Mouse (Mus musculus) MEL (cell line): ENCODE results near the gene Gemin5.

Experiments
- CTCF ChIP-seq, 3 experiments: IDR thresholded peaks in 2 of 3; conservative IDR thresholded peaks in 1 of 3; 2 replicates each; pipeline ENCODE4 v1.5.1; 2011 to 2012; ENCODE audit warnings: low read length in 3 of 3, low read depth in 2 of 3, mild to moderate bottlenecking in 2 of 3, improper control_type of control experiment in 1 of 3, inconsistent platforms in 1 of 3, mixed read lengths in 1 of 3, moderate library complexity in 1 of 3; ENCODE audit not compliant: control insufficient read depth in 1 of 3, insufficient read depth in 1 of 3, poor library complexity in 1 of 3, severe bottlenecking in 1 of 3
- EP300 ChIP-seq, 2 experiments: IDR thresholded peaks; 2 replicates each; pipeline ENCODE4 v1.6.1; 2011; ENCODE audit warnings: improper control_type of control experiment in 2 of 2, low read length in 2 of 2, low read depth in 1 of 2, mild to moderate bottlenecking in 1 of 2
- GATA1 ChIP-seq: IDR thresholded peaks from 2 replicates; pipeline ENCODE4 v1.6.1; 2011; ENCODE audit warnings: low read depth, low read length, improper control_type of control experiment
- MAFK ChIP-seq: IDR thresholded peaks from 2 replicates; pipeline ENCODE4 v1.6.1; 2011; ENCODE audit warnings: low read depth, mild to moderate bottlenecking, low read length, improper control_type of control experiment, borderline replicate concordance
- MAZ ChIP-seq: IDR thresholded peaks from 2 replicates; pipeline ENCODE4 v1.6.1; 2012; ENCODE audit warnings: low read depth, mild to moderate bottlenecking, inconsistent platforms, low read length, improper control_type of control experiment
- MYC ChIP-seq: IDR thresholded peaks from 2 replicates; pipeline ENCODE4 v1.6.1; 2011; ENCODE audit warnings: low read depth, mild to moderate bottlenecking, low read length, improper control_type of control experiment, moderate library complexity
- NELFE ChIP-seq: IDR thresholded peaks from 2 replicates; pipeline ENCODE4 v1.6.1; 2011; ENCODE audit warnings: low read depth, low read length, improper control_type of control experiment
- POLR2A ChIP-seq, 2 experiments: IDR thresholded peaks; 2 replicates each; pipeline ENCODE4 v1.6.1; 2011 to 2012; ENCODE audit warnings: low read length in 2 of 2, mild to moderate bottlenecking in 2 of 2, control low read depth in 1 of 2, improper control_type of control experiment in 1 of 2, low read depth in 1 of 2, moderate library complexity in 1 of 2; ENCODE audit not compliant: control insufficient read depth in 1 of 2, insufficient read depth in 1 of 2, poor library complexity in 1 of 2
- POLR2AphosphoS5 ChIP-seq: IDR thresholded peaks from 2 replicates; pipeline ENCODE4 v1.6.1; 2012; ENCODE audit warnings: low read depth, borderline replicate concordance, mild to moderate bottlenecking, inconsistent platforms, low read length, moderate library complexity, mixed read lengths
- SMC3 ChIP-seq: IDR thresholded peaks from 2 replicates; pipeline ENCODE4 v1.6.1; 2011; ENCODE audit warnings: low read depth, low read length, improper control_type of control experiment
- TAL1 ChIP-seq: IDR thresholded peaks from 2 replicates; pipeline ENCODE4 v1.6.1; 2012; ENCODE audit warnings: mild to moderate bottlenecking, inconsistent platforms, low read length, moderate library complexity, mixed read lengths
- USF2 ChIP-seq, 2 experiments: IDR thresholded peaks; 2 replicates each; pipeline ENCODE4 v1.6.1; 2011 to 2012; ENCODE audit warnings: improper control_type of control experiment in 2 of 2, low read length in 2 of 2, borderline replicate concordance in 1 of 2, inconsistent platforms in 1 of 2, low read depth in 1 of 2, mild to moderate bottlenecking in 1 of 2; ENCODE audit not compliant: insufficient read depth in 1 of 2
- ZKSCAN1 ChIP-seq: IDR thresholded peaks from 2 replicates; pipeline ENCODE4 v1.6.1; 2012; ENCODE audit warnings: low read depth, mild to moderate bottlenecking, inconsistent platforms, low read length, improper control_type of control experiment, moderate library complexity
- ZNF384 ChIP-seq: IDR thresholded peaks from 2 replicates; pipeline ENCODE4 v1.6.1; 2012; ENCODE audit warnings: low read depth, mild to moderate bottlenecking, inconsistent platforms, low read length, improper control_type of control experiment

DNA sequence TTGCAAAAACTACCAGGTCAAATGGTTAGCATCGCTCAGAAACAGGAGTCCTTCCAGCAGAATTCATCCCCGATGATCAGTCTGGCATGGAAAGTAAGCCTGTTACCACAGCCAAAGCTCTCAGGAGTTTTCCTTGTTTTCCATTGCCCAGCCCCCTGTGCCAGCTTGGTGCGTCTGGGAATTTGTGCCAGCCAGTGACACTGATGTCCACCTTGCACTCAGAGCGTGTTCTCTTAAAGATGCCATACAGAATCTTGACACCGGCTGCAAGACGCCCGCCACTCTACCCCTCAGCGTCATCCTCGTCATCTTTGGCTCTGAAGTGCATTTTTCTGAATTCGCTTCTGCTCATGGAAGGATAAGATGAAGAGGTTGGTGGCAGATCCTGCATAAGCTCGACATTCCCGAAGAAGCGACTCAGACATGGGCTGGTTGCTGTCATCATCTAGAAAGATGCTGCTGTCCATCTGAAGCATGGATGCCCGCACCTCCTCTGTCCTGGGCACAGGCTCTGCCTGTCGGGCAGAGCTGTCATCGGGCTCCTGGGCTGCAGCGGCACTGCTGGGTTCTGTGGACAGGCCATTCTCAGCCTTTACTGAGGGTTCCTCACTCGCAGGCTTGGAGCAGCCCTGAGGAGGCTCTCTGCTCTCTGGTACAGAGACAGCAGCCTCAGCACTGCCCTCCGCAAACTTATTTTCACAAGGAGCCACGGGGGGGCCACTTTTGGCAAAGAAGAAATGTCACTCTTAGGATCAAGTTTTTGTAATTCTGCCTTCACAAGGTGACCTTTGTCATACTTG lies 71.3 kb downstream of the Gemin5 start:
- TF ChIP-seq ZKSCAN1 (no peak), EP300 (IDR thresholded peaks at IDR 0.05; ENCODE audit: low read depth in 1 of 2, low read length in 2 of 2) (no peak), CTCF (IDR thresholded peaks at IDR 0.05 in 2 of 3, conservative IDR thresholded peaks at IDR 0.05 in 1 of 3; ENCODE audit: control insufficient read depth in 1 of 3, insufficient read depth in 1 of 3, low read depth in 2 of 3, low read length in 3 of 3, poor library complexity in 1 of 3, severe bottlenecking in 1 of 3) (no peak), ZNF384 (no peak), POLR2A (IDR thresholded peaks at IDR 0.05; ENCODE audit: control insufficient read depth in 1 of 2, insufficient read depth in 1 of 2, low read depth in 1 of 2, low read length in 2 of 2, poor library complexity in 1 of 2) (no peak), USF2 (IDR thresholded peaks at IDR 0.05; ENCODE audit: borderline replicate concordance in 1 of 2, insufficient read depth in 1 of 2, low read depth in 1 of 2, low read length in 2 of 2) (no peak), TAL1 (no peak), POLR2AphosphoS5 (no peak), NELFE (no peak), MAZ (no peak), MYC (no peak), SMC3 (no peak), GATA1 (no peak), MAFK (no peak)
